Mouse (Mus musculus) thymus, adult 2 months (tissue): ENCODE measurements around the gene Lekr1. TPM values are rescaled to one million over a fixed set of nuclear protein-coding genes. Genes with fewer than 3 reads are reported as not detected.
"Not testable (repeated sequence)": the region's sequence is repeated elsewhere in the genome, so short reads cannot be mapped to it uniquely, and the experiment has no call there.

Source experiments
- DNase-seq: peaks from one replicate; pipeline ENCODE4 v3.0.0; 2021
- H3K27ac ChIP-seq: fragments of 200-500 bp; 2 replicates; pipeline ENCODE4 v1.5.1; 2012; ENCODE audit warnings: low read length, control low read depth; ENCODE audit not compliant: control insufficient read depth, insufficient read depth
- H3K27me3 ChIP-seq: fragments of 200-500 bp; 2 replicates; pipeline ENCODE4 v1.6.1; 2012; ENCODE audit warnings: mild to moderate bottlenecking, low read length, moderate library complexity, mixed read lengths; ENCODE audit not compliant: control insufficient read depth, insufficient read depth
- H3K36me3 ChIP-seq: fragments of 200-500 bp; 2 replicates; pipeline ENCODE4 v1.6.1; 2012; ENCODE audit warnings: mild to moderate bottlenecking, low read length, moderate library complexity; ENCODE audit not compliant: control insufficient read depth, insufficient read depth
- H3K4me1 ChIP-seq: fragments of 200-500 bp; replicated peaks from 2 replicates; pipeline ENCODE4 v1.6.1; 2012; ENCODE audit warnings: low read length; ENCODE audit not compliant: control insufficient read depth, insufficient read depth
- H3K4me3 ChIP-seq: fragments of 200-500 bp; 2 replicates; pipeline ENCODE4 v1.5.1; 2012; ENCODE audit warnings: mild to moderate bottlenecking, low read length, control low read depth, moderate library complexity; ENCODE audit not compliant: control insufficient read depth, insufficient read depth
- CTCF ChIP-seq: fragments of 200-500 bp; IDR thresholded peaks from 2 replicates; pipeline ENCODE4 v1.5.1; 2012; ENCODE audit warnings: mild to moderate bottlenecking, control low read depth, low read length, moderate library complexity, borderline replicate concordance; ENCODE audit not compliant: control insufficient read depth, poor library complexity, insufficient read depth; ENCODE audit errors: extremely low read depth
- POLR2A ChIP-seq: fragments of 200-500 bp; IDR thresholded peaks from 2 replicates; pipeline ENCODE4 v1.6.1; 2012; ENCODE audit warnings: mild to moderate bottlenecking, low read length, control low read depth, moderate library complexity; ENCODE audit not compliant: control insufficient read depth, poor library complexity, insufficient read depth; ENCODE audit errors: extremely low read depth
- whole genome bisulfite sequencing: fragments of 180-500 bp; shearing (Covaris S2); methylation state at CpG from one replicate; pipeline ENCODE4 v1.1.7; 2018; 5-methylcytosine and 5-hydroxymethylcytosine counted together
- polyA plus RNA-seq: library from polyadenylated mRNA; depleted of rRNA; stranded (reverse); fragments of >200 nt; gene quantifications from 2 replicates; pipeline ENCODE4 v1.2.3, GENCODE M21; 2012

Gene Lekr1
- polyA plus RNA-seq, 1 experiment = 0.84 TPM

DNA sequence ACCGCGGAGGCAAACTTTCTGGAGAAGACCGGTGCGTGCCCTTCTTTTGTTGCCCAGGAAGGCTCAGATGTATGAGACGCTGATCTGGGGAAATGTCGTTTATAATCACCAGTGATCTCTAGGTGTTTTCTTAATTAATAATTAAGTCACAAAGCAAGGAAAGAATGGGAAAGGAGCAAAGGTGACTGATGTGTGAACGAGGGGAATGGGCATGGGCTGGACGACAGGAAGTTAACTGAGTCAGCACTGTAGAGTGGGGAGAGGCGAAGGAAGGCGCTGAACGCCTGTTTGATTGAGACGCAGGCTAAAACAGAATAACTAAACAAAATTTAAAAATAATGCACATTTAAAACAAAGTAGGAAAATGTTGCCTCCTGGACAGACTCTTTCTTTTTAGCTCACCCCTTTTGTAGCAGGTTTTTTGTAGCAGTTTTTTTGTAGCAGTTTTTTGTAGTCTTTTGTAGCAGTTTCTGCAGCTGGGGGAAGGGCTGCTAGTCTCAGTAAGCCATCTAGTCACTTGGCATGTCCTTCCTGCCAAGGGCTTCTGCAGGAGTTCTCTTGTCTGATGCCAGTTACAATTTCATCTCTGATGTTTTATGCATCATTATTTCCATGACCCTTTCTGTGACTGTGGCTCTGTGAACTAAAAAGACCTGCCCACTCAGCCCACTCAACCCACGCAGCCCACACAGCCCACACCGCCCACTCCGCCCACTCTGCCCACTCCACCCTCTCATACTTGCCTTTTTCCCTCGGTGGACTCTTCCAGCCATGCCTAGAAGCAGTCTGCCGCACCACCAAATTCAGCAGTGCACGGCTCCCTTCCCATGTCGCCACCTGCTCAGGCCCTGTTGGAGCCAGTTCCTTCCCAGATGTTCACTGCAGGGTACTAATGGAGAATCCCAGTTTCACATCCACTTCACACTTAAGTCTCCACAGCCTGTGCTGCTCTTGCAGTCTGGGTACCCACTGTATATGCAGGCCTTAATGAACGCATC, 98.8 kb downstream of the Lekr1 start:
- no peak overlapping the region for H3K4me3 ChIP-seq
- no peak for DNase-seq
- H3K27ac ChIP-seq = no peak overlapping the region
- H3K36me3 ChIP-seq = no peaks in the 10 kb centered on the region
- no peaks in the 10 kb centered on the region for H3K27me3 ChIP-seq
- 83% methylated on average over 20 of the region's 20 CpGs for WGBS
- TF ChIP-seq CTCF = no peak
- TF ChIP-seq POLR2A = no peak
- 0 out of 2 replicates have a peak, but pooled peaks cover 4% of the 10 kb centered on the region for H3K4me1 ChIP-seq

- no peak for DNase-seq
- no peak for TF ChIP-seq POLR2A
- TF ChIP-seq CTCF = no peak
- no peak overlapping the region for H3K4me3 ChIP-seq
- H3K27ac ChIP-seq = no peak overlapping the region
- no peaks in the 10 kb centered on the region for H3K36me3 ChIP-seq
- 0 out of 2 replicates have a peak, but pooled peaks cover 4% of the 10 kb centered on the region for H3K4me1 ChIP-seq
- no peaks in the 10 kb centered on the region for H3K27me3 ChIP-seq
Observed at GRCm38 (mm10) chr3:65766387-65766786, 100.4 kb downstream of the Lekr1 start.

DNA sequence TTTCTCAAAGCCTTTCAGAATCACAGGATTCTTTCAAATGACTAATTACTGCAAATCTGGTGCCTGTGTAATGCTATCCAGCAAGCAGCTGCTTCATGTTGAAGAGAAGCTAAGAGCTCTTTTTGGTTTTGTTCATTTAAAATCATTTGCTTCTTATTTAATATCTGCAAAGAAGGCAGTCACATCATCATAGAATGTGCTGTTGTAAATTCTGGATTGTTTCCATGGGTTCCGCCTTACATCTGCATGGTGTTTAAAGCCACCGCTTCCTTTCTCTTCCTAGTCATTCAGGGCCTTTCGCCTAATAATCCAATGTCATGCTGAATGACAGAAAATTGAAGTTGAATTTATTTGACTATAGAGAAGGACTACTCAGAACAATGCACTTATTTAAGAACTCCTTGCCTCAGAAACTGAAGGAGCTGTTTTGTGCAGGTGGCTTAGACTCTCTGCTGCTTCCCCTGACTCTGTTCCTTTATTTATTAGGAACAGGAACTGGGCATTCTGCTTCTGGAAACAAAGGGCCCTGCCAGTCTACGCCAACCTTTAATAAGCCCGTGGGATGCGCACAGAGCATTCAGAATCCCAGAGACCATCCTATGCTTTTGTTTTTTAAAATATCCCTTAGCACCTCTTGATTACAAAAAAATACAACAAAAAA, 101.3 kb downstream of the Lekr1 start:
- no peak for DNase-seq
- 0 out of 2 replicates have a peak, but pooled peaks cover 4% of the 10 kb centered on the region for H3K4me1 ChIP-seq
- no peaks in the 10 kb centered on the region for H3K36me3 ChIP-seq
- no peak overlapping the region for H3K27ac ChIP-seq
- H3K4me3 ChIP-seq = no peak overlapping the region
- no peak for TF ChIP-seq POLR2A
- no peak for TF ChIP-seq CTCF
- WGBS = 95% methylated on average over 6 of the region's 6 CpGs
- H3K27me3 ChIP-seq = no peaks in the 10 kb centered on the region

- DNase-seq = not testable (repeated sequence)
Observed at GRCm38 (mm10) chr3:65769666-65770065, 103.6 kb downstream of the Lekr1 start.

GRCm38 (mm10) chr3:65773910-65774309, 107.9 kb downstream of the Lekr1 start:
- Histone ChIP-seq H3K4me3 (no peak overlapping the region), H3K27ac (no peak overlapping the region), H3K4me1 (no peaks in the 10 kb centered on the region), H3K27me3 (no peaks in the 10 kb centered on the region), H3K36me3 (no peaks in the 10 kb centered on the region)
- WGBS = 93% methylated on average over 1 of the region's 1 CpGs
- DNase-seq = no peak
- TF ChIP-seq CTCF (no peak), POLR2A (no peak)

More at GRCm38 (mm10) chr3:65769666-65770065, 103.6 kb downstream of the Lekr1 start:
- not testable (repeated sequence) for H3K36me3 ChIP-seq, H3K4me3 ChIP-seq, H3K4me1 ChIP-seq, H3K27ac ChIP-seq, H3K27me3 ChIP-seq
- WGBS = 95% methylated on average over 7 of the region's 7 CpGs

GRCm38 (mm10) chr3:65775096-65775495, 109.1 kb downstream of the Lekr1 start:
- no peaks in the 10 kb centered on the region for H3K27me3 ChIP-seq
- no peak overlapping the region for H3K27ac ChIP-seq
- no peaks in the 10 kb centered on the region for H3K36me3 ChIP-seq
- H3K4me1 ChIP-seq = no peaks in the 10 kb centered on the region
- no peak overlapping the region for H3K4me3 ChIP-seq
- 94% methylated on average over 5 of the region's 5 CpGs for WGBS
- TF ChIP-seq CTCF (no peak), POLR2A (no peak)
- no peak for DNase-seq

DNA sequence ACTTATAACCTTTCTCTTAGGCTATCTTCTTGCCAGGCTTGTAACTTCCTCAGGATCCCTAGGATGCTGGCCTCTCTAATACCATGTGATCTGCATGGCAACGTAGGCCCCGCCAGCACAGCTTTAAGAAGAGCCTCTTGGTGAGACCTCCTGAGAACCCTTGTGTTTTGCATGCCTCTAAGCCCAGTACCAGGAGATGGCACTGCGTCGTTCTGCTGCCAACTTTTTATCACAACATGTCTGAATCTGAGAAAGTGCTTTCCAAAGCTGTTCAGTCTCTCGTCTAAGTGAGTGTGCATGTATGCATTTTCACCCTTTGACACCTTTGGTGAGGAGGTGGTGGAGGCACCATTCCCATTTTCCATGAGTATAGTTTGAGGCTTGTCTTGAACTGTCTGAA, 116.2 kb downstream of the Lekr1 start:
- H3K27me3 ChIP-seq = no peaks in the 10 kb centered on the region
- DNase-seq = no peak
- no peaks in the 10 kb centered on the region for H3K36me3 ChIP-seq
- no peaks in the 10 kb centered on the region for H3K4me1 ChIP-seq
- no peak overlapping the region for H3K27ac ChIP-seq
- 79% methylated on average over 5 of the region's 5 CpGs for WGBS
- H3K4me3 ChIP-seq = no peak overlapping the region
- TF ChIP-seq POLR2A (no peak), CTCF (no peak)
